Mouse (Mus musculus): Measurements from ENCODE around the gene Edn3.
A peak's percentile ranks its signal among the peaks of the same experiment; 100 is the strongest.

Edn3 gene

DNA sequence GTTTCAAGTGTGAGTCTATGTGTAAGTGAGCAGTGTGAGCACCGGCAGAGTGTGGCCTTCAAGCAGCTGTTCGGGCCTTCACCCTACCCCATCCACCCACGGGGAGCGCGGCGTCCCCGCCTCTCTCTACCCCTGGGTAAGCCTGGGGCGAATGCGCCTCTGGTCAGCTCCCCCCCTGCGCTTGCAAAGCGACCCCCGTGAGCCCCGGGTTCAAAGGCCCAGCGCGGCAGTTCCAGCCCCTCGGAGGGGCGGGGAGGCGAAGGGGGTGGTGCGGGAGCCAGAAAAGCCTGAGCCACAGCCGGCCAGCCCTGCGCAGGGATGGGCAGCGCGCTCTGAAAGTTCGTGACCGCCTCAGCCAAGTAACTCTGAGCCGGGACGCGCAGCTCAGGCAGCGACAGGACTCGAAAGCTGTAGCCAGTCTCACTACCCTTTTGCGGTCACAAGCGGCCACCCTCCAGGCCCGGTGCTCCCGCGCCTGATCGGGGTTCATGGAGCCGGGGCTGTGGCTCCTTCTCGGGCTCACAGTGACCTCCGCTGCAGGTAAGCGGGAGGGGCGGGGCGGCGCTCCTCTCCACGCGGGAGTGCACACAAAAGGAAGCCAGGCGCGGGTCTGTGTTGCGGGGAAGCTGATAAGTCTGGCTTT lies at the start of gene Edn3:
Edn3 (plus strand) TSS at position 141 of the 643 bp plus-strand sequence.
- peak; percentile 28 for DNase-seq (ENCODE audit: low spot score)

DNA sequence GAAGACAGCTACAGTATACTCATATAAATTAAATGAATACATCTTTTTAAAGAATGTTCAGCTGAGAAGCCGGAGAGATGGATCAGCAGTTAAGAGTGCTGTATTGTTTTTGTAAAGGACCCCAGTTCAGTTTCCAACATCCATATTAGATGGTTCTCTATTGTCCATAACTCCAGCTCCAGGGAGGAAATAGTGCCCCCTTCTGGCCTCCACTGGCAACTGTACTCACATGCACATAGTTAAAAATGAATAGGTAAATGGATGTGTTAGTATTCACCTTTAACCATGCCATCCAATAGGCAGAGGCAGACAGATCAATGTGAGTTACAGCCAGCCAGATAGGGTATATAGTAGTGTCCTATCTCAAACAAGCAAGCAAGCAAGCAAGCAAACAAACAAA lies 48.4 kb upstream of the Edn3 start:
- DNase-seq (ENCODE audit: low spot score): no peak

GRCm38 (mm10) chr2:174715938-174716337 lies 44.5 kb upstream of the Edn3 start:
- DNase-seq (ENCODE audit: low spot score): no peak

DNA sequence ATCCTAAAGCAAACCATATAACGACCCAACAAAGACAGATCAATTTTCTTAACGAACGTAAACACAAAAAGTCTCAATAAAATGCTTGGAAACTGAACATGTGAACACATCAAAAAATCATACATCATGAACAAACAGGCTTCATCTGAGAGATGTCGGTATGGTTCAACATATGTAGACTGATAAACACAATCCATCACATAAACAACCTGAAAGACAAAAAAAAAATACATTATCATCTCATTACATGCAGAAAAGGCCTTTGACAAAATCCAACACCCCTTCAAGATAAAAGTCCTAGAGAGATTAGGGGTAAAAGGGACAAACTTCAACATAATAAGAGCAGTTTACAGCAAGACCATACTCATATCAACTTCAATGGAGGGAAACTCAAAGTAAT lies 42.6 kb upstream of the Edn3 start:
- DNase-seq (ENCODE audit: low spot score): no peak

DNA sequence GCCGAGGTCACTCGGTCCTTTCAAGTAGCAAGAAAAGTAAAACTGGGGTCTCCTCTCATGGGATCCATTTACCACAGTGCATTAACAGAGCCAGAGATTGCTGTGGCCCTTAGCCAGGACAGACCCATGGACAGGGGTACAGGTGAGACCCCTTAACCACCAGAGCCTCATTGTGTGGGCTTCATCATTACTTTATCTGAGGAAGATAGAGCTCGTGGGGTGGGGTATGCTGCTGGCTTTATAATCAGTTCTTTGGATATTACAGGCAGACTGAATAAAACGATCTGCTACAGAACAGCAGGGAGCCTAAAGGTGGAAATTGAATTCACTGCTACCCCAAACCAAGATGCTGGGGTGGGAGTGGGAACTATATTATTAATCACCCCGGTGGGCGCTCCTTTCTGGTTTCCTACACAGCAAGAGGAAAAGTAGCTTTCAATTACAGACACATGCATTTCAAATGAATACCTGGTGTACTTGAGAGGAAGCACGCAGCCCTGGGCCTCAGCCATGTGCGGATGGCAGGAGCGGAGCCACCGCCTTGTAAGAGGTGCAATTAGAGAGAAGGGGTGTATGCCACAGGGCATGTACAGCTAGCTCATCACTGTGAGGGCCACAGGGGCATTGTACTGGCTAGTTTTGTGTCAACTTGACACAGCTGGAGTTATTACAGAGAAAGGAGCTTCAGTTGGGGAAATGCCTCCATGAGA lies 33.1 kb upstream of the Edn3 start:
- no peak for DNase-seq (ENCODE audit: low spot score)

- DNase-seq (ENCODE audit: low spot score): no peak
Measured at GRCm38 (mm10) chr2:174731939-174732338, 28.5 kb upstream of the Edn3 start.

GRCm38 (mm10) chr2:174735270-174735669 lies 25.1 kb upstream of the Edn3 start:
- DNase-seq (ENCODE audit: low spot score): no peak

DNA sequence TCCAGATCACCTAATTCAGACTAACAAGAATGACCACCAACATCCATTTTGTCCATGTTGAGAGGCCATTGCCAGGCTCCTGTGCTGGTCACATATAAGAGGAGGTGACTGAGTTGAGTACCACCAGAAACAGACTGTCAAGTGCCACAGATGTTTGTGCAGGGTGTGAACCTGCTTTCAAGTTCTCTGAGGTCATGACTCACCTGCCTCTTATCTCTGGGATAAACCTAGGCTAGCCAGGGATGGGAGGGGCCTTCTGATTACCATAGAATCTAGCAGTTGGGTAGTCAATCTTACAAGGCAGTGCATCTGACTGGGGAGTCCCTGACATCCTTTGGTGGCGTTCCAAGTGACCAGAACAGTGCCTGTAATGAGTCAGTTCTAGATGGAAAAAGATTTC lies 13.2 kb upstream of the Edn3 start:
- DNase-seq (ENCODE audit: low spot score): peak; percentile 64

DNA sequence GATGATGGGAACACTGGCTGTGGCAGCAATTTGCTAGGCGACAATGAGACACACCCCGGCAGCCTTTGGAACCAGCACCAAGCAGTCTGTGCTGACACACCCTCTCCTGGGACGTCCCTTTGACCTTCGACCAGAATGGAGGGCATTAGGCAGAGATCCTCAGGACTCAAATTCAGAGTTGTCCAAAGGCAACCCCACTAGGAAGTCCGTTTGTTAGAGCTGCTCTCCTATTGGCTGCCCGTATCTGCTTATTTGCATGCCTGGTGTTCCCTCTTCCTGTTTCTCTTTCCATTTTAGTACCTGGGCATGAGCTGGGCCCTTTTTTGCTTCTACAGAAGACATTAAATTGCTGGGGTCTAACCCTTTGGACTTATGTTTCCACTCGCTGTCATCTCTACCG lies 12.0 kb upstream of the Edn3 start:
- no peak for DNase-seq (ENCODE audit: low spot score)

- no peak for DNase-seq (ENCODE audit: low spot score)
Measured at GRCm38 (mm10) chr2:174753197-174753596, 7.2 kb upstream of the Edn3 start.

DNA sequence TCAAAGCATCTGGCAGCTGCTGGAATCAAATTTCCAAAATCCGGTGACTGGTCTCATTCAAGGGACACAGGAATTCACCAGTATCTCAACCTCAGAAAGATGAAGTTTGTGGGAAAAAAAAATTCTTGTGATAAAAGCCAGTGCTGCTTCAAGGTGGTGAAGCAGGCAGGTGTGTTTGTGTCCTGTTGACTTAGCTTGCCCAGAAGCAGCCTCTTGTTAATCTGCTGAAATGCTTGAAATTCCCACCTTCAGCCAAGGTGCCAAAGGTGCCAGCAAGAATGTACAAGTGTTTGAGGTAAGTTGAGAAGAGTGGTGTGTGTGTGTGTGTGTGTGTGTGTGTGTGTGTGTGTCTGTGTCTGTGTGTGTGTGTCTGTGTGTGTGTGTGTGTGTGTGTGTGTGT lies 6.2 kb upstream of the Edn3 start:
- peak; percentile 75 for DNase-seq (ENCODE audit: low spot score)

GRCm38 (mm10) chr2:174759189-174759588 lies 1.2 kb upstream of the Edn3 start:
- no peak for DNase-seq (ENCODE audit: low spot score)

DNA sequence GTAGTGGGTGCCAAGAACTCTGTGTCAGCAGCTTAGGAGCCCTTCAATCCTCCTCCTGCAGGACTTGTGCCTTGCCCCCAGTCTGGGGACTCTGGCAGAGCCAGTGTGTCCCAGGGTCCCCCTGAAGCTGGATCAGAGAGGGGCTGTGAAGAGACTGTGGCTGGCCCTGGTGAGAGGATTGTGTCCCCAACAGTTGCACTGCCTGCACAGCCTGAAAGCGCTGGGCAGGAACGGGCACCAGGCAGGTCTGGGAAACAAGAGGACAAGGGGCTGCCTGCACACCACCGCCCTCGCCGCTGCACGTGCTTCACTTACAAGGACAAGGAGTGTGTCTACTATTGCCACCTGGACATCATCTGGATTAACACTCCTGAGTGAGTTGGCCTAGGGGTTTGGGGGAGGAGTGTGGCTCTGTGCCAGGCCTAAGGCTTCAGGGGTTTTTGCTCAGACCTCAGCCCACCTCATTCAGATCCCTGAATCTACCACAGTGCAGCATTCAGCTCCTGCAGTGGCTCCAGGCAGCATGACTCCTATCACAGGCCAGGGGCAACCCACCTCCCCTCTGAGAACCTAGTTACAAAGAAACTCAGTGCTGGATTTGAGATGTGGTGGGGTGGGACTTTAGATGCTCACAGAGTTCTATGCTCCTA lies 1.2 kb downstream of the Edn3 start:
- DNase-seq (ENCODE audit: low spot score): no peak

DNA sequence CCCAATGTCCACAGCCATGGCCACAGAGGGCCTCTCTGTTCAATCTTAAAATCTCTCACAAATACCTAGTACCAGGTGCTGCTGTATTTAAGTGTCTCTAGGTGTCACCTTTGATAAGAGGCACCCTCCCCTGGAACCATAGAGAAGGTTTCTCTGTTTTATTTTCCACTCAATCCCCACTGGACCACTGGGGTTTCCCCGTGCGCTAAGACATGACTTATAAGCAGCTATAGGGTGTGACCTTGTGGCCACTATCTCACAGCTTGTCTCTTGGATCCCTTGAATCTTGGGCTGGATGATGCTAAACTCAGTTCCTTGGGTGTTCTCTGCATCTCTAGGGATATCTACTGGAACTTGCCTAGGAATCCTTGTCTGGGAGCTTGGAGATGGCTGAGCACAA lies 1.9 kb downstream of the Edn3 start:
- DNase-seq (ENCODE audit: low spot score): no peak

DNA sequence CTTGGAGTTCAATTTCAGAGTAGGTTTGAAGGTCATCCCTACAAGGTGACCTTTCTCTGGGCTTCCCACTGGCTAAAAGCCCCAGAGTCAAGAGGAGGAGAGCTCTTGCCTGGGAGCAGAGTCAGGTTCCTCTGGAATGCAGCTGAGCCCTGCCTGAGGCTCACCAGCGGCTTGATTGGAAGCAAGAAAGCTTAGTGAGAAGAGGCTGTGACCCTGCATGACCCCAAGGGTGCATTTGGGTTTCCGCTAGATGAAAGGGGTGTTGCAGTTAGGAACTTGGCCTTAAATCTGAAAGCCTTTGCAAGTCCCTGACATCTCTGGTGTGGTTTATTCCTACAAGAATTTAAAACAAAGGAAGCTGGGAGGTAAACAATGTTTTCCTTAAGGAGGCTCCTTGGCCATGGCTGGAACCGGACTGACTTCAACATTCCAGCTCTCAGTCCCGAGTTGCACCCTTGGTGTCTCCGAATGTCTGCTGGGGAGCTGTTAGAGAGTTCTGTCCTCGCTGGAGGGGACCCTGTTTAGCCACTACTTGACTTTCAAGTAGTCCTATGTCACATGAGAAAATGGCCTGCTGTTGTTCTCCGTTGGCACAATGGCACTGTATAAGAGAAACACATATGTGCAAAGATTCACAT lies 8.6 kb downstream of the Edn3 start:
- peak; percentile 46 for DNase-seq (ENCODE audit: low spot score)

- DNase-seq (ENCODE audit: low spot score): no peak
Measured at GRCm38 (mm10) chr2:174774177-174775111, 14.0 kb downstream of the Edn3 start.

GRCm38 (mm10) chr2:174782016-174782415 lies 21.6 kb downstream of the Edn3 start:
- no peak for DNase-seq (ENCODE audit: low spot score)

DNA sequence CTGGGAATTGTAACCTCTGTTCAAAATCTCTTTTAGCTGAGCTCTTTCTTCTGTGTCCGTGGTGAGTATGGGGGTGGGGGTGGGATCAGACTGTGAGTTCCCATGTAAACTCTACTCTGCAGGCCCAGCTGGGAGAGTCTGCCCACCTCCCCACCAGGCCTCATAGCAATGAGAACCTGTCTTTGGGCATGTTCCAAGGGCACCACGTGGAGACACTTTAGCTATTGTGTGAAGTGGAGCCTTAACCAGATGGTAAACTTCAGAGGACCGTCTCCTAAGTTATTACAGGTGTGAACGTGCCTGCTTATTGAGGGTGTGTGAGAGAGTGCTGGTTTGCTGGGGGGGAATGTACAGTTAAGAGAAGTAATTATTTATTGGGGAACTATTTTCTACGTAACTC lies 22.5 kb downstream of the Edn3 start:
- peak; percentile 21 for DNase-seq (ENCODE audit: low spot score)

- no peak for DNase-seq (ENCODE audit: low spot score)
Measured at GRCm38 (mm10) chr2:174788830-174789229, 28.4 kb downstream of the Edn3 start.

DNA sequence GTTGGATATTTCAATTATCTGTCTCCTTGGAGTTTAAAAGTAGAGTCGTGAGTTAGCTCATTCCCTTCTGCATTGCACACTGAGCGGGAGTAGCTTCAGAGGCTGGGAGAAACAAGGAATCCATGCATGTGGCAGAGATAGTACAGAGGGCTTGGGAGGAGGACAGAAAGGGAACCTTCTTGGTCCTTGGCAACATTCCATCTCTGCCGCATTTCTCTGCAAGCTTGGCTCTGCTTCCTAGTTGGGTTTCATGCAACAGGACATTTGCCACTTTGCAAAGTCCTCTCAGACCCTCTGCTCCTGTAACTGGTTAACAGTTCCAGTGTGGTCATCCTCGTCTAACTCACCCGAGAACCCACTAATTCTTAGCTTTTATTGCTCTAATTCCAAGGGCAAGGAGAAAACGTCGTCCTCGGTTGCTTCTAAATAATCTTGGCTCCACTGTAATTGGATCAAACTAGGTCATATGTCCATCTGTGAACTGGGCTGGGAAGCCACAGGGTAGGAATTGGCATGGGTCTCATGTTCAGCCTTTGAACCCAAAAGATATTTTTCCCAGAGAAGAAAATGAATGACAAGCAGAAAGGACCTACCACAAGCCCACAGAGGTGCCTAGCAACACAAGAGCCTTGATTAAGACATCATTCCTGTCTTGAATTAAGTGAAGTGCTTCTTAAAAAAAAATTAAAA lies 32.2 kb downstream of the Edn3 start:
- no peak for DNase-seq (ENCODE audit: low spot score)

- no peak for DNase-seq (ENCODE audit: low spot score)
Measured at GRCm38 (mm10) chr2:174793181-174793580, 32.8 kb downstream of the Edn3 start.
